Mouse (Mus musculus): ENCODE measurements around the gene Galnt9.

The Galnt9 gene

DNA sequence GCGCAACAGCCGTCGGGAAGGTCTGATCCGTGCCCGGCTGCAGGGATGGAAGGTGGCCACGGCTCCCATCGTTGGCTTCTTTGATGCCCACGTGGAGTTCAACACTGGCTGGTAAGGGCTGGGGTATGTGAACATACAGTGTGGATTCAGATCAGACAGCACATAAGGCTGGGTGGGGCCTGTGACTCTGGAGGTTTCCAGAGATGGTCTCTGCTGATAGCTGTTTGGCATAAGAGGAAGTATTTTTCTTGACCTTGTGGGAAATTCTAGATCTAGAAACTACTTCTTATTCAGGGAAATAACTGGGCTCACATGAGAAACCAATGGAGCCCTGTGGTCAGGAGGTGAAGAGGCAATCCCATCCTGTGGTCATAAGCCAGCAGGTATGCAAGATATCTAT is 45.7 kb downstream of the Galnt9 start:
- no peak for DNase-seq (ENCODE audit: low spot score)

DNA sequence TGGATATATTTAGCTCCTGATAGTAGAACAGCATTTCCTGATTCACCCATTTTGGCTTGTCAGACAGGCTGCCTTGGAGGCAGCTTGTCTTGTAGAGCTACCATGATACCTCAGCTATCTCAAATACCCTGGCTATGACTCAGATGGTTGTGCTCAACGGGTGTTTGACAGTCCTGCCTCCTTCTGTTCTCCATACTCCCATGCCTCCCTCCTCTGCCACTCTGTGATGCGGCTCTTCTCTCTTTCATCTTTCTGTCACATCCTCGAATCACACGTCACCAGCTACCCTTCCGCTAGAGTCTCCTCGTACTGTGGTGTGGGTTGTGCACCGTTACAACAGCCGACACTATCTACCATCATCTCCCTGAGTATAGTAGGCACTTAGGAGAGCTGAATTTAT is 50.3 kb downstream of the Galnt9 start:
- no peak for DNase-seq (ENCODE audit: low spot score)

DNA sequence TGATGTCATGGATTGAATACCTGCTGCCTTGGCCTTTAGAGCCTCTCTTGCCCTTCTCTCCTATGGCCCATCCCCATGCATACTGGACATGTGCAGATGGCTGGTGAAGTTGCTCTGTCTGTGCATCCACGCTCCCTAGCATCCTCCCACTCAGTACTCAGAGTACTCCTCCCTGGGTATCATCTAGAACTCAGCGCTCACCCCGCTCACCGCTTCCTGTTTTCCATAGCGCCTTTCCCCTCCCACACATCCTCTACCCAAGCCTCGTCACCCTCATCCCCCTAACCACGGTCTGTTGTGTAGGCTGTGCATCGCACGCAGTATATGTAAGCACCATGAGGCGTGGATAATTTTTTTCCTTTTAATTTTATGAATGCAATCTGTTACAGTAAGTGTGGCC is 51.2 kb downstream of the Galnt9 start:
- no peak for DNase-seq (ENCODE audit: low spot score)

DNA sequence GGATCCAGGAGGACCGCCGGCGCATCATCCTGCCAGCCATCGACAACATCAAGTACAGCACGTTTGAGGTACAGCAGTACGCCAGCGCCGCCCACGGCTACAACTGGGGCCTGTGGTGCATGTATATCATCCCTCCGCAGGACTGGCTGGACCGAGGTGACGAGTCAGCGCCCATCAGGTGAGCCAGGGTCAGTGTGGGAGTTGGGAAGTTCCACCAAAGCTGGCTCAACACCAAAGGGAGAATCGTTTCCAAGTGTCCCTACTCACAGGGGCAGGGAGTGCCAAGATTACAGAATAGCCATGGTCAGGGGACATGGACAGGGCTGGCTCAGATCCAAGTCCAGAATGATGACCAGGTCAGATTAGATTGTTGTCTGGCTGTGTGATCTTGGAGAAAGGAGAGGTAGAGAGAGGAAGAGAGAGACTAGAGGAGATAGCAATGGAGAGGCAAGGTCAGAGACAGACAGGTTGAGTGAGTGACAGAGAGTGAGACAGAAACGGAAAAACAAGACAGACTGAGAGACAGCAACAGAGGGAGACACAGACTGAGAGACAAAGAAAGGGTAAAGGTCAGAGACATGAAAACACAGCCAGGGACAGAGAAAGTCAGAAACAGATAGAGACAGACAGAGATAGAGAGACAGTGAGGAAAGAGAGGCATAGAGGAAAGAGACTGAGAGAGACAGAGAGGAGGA is 52.1 kb downstream of the Galnt9 start:
- DNase-seq (ENCODE audit: low spot score): no peak

DNA sequence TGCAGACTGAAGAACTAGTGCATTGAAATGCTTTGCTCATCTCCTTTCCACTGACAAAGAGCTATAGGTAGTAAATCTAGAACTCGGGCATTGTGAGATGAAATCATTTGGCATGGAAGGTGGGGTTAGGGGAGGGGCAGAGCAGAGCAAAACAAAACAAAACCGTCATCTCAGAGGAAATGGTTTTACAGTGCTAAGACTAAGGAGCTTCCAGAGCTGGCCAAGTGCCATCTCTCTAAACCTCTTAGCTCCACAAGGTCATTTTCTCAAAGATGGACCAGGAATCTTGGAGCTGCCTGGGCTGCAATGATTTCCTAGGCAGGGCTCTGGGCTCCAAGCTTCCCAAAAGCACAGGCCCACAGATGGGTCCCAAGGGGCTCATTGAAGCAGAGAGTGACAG is 53.3 kb downstream of the Galnt9 start:
- no peak for DNase-seq (ENCODE audit: low spot score)

DNA sequence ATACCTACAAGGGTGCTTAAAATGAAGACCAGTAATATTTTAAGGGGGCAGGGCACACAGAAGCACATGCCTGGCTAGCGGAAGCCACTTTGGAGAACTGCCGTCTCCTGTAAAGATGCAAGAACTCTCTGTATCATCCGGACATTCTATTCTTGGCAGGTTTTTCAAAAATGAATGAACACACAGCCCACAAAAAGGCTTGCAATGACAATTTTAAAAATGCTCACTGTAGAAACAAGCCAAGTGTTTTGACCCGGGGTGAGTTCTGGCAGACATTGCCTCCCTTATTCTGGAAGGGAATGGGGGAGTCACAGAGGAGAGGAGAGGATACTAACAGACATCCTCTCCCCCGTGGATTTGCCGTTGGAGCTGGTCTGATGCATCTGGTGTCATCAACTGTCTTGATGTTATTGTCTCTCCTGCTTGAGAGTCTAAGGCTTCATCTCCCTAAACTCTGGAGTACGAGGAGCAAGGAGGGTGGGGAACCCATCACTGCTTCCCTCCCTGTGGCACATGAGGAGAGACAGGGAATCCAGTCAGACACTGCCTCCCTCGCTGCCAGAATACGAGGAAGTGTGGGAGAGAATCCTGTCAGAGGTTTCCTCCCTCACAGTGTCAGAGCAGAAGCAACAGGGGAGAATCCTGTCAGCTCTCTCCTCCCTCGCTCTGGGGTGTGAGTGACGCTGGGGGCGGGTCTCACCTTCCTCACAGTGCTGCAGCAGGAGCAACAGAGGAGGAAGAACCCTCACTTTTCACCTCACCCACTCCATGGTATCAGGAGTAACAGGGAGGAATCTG is 54.3 kb downstream of the Galnt9 start:
- no peak for DNase-seq (ENCODE audit: low spot score)

DNA sequence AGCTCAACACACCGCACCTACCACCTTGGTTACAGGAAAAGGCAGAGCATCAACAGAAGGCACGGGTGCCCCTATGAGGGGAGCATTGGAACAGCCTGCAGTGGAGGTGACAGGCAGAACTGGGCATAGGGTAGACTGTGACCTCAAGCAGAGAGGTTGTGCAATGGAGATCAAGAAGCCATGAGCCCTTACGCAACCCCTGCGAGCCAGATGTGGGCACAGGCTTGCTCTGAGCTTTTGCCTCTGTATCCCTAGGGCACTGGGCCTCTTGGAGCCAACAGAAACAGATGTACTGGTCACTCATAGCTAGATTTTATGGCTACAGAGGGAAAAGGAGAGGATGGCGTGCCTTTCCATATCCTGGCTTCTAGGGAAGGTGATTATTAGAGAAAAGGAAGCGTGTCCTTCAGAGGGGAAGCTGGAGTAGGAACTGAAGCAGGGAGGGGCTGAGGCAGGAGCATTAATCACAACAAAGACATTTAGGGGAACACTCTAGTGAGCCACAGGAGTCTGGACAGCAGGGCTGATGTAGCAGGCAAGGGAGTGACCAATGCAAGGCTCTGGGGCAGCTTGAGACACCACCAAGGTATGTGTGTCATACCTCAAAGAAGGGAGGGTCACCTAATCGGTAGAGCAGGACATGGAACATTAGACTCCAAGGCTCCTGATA is 59.0 kb downstream of the Galnt9 start:
- no peak for DNase-seq (ENCODE audit: low spot score)

DNA sequence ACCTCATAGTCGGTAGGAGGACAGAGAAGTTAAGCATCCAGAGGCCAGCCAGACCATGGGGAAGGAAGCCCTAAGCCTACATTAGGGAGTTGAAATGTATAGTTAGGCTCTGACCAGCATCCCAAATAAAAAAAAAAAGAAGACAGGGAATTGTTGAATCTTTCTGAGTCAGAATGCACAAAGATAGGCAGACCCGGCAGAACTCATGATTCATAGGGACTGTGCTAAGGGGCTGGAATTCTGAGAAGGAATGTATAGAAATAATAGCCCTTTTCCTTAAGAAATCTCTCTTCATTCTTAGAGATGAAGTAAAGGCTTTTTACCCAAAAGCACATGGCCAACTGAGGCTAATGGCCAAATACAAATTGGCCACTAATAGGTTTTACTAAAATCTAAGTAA is 60.2 kb downstream of the Galnt9 start:
- no peak for DNase-seq (ENCODE audit: low spot score)

DNA sequence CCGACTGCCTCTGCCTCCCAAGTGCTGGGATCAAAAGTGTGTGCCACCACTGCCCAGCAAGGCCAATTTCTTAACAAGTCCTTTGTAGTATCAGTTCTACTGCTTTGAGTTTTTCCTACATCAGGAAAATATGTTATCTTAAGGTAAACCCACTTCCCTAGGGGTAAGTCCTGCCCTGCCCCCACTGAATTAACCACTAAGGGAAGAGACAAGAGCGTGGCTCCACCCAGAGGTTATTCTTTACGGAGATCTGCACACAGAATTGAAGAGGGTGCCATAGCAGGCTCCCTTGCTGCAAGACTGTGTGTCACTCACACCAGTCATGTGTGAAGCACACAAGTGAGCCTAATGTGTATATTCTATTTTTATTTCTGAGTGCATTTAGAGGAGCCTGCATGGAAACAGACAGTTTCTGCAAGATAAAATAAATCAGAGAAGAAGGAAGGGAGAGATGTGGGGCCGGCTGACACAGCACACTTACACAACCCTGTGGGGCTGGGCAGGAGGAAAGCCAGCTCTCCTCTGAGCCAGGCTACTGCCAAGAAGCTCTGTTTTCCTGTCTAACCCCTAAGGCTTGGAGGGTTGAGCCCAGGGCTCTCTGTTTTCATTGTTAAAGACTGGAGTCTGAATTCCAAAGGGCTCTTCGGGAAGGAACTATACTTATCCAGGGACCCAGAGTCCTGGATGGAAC is 61.5 kb downstream of the Galnt9 start:
- no peak for DNase-seq (ENCODE audit: low spot score)

DNA sequence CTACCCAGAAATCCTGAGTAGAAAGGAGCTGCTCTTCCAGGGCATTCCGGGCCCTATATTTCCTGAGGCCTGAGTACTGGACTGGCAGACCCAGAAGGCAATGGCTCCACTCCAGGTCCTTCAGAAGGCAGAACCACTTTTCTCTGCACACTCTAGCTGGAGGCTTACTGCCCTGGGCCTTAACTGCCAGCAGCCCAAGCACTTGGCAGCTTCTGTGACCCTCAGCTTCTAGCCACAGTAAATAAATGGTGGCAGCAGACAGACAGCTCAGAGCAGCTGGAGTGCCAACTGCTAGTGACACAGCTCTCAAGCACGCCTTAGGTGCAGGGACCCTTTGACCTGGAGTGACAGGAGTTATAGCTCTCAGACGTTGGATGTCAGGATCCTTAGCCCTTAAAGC is 63.6 kb downstream of the Galnt9 start:
- no peak for DNase-seq (ENCODE audit: low spot score)

DNA sequence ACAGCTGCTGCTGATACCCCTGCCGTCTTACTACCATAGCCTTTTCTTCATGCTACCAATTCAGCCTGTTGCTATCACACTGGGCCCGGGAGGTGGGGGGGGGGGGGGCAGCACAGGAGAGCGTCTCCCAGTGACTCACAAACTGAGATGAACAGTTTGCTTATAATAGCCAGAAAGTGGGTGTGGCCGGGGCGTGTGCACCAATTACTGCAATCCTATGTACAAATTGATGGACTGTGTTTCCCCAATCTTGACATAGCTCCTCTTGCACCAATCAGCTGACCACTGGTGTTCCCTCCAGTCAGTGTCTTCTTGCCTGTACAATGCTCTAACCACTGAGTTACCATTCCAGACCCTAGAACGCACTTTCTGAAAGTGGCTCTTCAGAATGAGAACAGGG is 64.2 kb downstream of the Galnt9 start:
- no peak for DNase-seq (ENCODE audit: low spot score)

DNA sequence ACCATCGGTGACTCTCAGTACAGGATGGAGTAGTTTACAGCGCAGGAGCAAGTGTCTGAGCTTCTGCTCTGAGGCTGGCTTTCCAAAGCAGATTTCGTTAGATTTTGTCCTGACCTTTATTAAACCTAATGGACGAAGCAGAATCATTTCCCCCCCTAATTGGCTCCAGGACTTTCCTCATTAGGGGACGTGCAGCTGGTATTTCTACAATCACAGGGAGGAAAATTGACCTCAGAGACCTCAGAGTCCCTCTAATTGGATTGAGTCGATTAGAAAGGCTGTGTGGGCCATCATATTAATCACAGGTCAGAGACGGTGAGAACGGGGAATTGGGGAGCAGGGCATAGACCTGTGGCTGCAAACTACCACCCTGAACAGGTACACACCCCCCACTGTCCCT is 64.8 kb downstream of the Galnt9 start:
- DNase-seq (ENCODE audit: low spot score): no peak

DNA sequence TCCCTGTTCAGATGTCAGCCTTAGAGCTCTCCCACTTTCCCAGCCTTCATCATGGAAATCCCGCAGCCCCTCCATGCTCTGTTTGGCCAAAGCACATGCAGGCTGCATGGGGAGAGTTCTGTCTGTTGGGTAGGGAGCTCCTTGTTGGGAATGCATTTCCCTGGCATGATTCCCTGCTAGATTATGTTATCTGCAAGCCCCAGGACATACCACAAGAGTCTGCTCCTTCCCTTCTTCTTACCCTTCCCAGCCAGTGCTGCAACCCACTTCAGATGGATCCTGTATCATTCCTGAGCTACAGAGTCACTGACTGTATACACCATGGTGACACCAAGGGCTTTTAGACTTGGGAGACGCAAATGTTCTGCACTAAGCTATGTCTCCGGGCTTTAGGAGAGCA is 65.3 kb downstream of the Galnt9 start:
- no peak for DNase-seq (ENCODE audit: low spot score)

DNA sequence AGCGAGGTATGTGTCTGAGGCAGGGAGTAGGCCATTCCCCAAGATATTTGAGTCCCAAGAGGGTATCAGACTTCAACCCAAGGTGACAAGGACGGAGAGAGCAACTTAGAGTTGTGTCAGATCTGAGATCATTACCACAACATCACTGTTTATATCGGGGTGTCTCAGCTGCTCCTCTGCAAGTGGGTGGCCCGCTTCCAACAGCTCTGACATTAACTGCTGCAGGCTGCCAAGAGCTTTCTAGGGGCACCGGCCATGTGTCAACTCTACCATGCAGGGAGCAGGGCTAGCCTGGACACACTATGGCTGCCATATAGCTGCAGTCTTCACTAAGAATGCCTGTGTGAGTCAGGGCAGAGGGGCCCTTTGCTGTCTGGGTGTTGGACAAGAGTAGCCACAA is 65.7 kb downstream of the Galnt9 start:
- no peak for DNase-seq (ENCODE audit: low spot score)

DNA sequence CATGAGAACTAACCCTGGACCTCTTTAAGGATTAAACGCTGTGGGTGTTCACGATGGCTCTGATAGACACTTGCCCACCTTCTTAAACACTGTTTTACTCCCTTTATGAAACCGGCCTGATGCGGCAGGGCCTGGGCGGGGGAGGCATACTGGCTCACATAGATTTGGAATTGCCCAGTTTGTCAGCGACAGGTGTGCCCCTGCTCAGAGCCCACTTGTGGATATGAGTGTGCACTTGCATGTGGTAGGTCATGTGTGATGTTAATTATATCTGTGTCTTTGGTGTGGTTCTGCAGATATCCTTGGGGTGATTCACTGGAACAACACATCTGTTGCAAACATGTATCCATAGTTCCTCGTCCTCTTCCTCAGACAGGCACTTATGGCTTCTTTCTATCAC is 66.3 kb downstream of the Galnt9 start:
- DNase-seq (ENCODE audit: low spot score): no peak

DNA sequence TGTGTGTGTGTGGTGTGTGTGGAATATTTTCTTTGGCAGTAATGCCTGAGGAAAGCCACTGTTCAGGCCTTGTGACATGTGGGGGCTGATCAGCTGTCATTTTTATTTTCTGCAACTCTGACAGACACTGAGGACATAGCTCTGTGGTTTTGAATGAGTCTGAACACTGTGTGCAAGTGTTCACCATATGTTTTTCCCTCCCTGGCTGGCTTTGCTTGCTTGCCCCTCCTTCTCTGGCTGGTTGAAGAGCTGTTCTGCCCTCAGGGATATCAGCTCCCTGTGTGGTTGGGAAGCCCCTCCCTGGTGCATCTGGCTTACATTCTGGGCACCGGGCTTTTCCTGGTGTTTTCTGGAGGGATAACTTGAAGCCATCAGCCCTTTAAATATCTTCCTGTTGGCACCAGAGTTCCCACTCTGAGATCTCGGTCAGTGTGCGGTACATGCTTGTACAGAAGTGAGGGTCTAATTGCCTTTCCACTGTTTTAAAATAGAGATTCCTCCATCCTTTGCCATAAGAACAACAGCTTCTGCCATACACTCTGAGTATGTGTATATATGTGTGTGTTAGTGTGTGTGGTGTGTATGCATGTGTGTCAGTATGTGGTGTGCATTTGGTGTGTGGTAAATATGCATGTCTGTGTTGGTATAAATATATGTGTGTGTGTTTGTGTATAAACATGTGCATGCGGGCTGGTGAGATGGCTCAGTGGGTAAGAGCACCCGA is 67.4 kb downstream of the Galnt9 start:
- no peak for DNase-seq (ENCODE audit: low spot score)

DNA sequence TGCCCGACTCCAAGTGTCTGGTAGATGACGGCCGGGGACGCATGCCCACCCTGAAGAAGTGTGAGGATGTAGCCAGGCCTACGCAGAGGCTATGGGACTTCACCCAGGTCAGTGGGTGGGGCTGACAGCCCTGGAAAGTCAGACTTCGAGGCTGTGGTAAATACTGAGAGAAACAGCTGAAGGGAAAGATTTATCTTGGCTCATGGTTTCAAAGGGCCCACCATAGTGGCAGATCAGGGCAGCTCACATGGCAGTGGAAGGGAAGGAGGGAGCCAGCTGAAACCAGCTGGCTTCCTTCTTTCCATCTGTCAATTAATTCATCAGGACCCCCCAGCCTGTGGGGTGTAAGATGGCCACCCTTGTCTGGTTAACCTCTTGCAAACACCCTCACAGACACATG is 75.1 kb downstream of the Galnt9 start:
- DNase-seq (ENCODE audit: low spot score): no peak

DNA sequence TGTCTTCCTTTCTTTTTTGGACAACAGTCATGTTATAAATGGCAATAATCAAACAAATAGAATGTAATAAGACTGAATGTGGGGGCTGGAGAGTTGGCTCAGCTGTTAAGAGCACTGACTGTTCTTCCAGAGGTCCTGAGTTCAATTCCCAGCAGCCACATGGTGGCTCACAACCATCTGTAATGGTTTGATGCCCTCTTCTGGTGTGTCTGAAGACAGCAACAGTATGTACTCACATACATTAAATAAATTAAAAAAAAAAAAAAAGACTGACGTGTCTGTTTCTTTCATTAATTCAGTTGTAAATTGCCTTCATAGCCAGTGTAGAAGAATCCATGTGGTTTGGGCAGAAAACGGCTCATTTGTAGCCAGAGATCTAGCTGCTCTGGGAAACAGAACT is 80.2 kb downstream of the Galnt9 start:
- DNase-seq (ENCODE audit: low spot score): no peak

DNA sequence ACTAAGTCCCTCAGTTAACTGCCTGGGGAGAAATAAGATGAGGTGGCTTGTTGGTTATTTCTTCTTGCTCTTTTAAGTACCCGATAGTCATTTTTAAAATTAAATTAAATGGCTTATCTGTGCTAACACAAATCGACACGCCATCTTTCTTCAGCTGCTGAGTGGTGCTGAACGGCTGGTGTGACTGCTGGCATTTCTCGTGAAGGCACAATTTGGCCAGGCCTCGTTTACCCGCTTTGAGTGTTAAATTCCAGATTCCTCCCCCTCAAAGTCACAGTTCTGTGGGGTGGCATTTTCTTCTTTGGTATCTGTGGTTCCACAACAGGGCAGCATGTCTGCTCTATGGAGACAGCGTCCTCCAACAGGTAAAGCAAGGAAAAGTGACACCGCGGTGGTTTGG is 83.2 kb downstream of the Galnt9 start:
- no peak for DNase-seq (ENCODE audit: low spot score)

DNA sequence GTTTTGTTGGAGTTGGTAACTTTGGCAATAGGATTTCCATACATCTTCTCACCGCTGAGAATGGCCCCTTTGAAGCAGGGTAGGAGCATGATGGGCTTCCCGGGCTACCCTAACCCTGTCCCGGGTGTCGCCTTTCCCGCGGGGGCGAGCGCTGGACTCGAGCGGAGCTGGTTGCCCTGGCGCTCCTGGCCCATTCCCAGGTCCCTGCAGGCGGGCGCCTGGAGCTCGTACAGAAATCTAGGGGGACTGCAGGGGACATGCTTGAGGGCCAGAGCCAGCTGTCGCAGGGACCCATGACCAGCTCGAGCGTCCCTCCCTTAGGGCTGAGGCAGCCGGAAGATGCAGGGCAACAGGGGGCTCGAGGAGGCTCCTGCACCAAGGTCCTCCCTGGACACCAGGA is 84.0 kb downstream of the Galnt9 start:
- no peak for DNase-seq (ENCODE audit: low spot score)

DNA sequence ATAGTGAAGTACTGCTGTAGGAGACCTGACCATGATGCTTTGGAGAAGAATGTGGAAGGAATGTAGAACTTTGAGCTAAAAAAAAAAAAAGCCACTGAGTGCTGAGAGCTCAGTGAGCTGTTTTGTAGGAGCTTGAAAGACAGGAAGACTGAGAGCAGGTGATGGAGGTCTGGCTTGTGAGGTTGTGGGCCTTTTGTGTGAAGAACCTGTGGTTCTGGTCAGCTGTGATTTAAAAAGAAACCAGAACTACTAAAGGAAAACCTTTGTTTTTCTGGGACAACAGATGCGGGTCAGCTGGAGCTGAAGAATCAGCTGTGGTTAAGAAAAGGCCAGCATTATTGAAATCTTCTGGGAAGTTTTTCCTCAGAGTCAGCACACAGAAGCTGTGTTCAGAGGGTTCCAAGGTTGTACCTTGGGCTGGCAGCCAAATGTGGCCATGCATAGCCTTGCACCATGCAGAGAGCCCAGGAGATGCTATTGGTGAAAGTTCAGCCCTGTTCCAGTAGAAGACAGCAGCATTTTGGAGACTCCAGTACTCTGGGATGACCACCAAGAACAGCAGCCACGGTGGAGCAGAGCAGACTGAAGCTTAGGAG is 85.5 kb downstream of the Galnt9 start:
- DNase-seq (ENCODE audit: low spot score): no peak

All from urinary bladder, postnatal 10 days (tissue).